Mouse (Mus musculus) heart, adult 2 months (tissue): ENCODE measurements around the gene Fbrs.

ENCODE experiments used
- CTCF ChIP-seq: fragments of 200-600 bp; IDR thresholded peaks from 2 replicates; pipeline ENCODE4 v1.8.1; 2022; ENCODE audit warnings: antibody characterized with exemption, mild to moderate bottlenecking, moderate library complexity
- POLR2A ChIP-seq: fragments of 200-500 bp; IDR thresholded peaks from 2 replicates; pipeline ENCODE4 v1.6.1; 2011; ENCODE audit warnings: mild to moderate bottlenecking, low read depth, low read length, control low read depth; ENCODE audit not compliant: insufficient read depth

DNA sequence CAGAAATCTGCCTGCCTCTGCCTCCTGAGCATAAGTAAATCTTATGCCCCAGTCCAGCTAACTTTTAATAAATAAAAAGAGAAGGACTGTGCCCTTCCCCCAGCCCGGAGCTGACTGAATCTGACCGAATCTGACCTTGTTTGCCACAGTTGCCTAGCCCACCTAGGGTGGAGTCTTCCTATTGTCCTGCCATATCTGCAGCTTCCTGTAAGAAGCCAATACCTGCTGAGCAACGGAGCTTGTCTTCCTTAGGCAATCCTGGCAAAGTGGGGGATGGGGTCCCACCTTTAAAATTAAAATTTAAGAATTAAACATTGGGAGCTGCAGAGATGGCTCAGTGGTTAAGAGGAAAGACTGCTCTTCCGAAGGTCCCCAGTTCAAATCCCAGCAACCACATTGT, 12.4 kb upstream of the Fbrs start:
- TF ChIP-seq CTCF (no peak), POLR2A (no peak)
